Mouse (Mus musculus): ENCODE measurements at regions not wholly inside any gene's neighbourhood (a gene's known extent, or its start where the extent isn't known, plus 50 kb on each side); places are given as distances from the start of the nearest gene placed in this dataset.

- no peak for DNase-seq (ENCODE audit: low spot score in 2 of 2)
Measured at GRCm38 (mm10) chr7:74907391-74907790, 352.8 kb upstream of the Slco3a1 start.

DNA sequence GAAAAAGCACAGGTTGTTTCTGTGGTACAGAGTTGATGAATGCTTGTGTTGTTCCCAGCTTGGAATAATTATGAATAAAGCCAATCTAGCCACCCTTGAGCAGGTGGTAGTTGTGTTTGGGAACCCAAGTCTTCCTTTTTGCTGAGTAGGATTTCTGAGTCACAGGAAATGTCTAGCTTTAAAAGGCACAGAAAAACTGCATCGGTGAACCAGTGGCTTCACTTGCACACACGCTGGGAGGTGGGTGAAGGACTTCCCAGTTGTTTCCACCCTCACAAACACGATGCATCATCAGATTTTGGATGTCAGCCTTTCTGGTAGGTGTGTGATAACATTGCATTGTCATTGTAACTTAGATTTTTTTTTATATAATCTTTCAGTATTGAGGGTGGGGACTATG lies 322.9 kb upstream of the Slco3a1 start:
- DNase-seq (ENCODE audit: low spot score in 2 of 2) = peak; percentile 38 to 44

DNA sequence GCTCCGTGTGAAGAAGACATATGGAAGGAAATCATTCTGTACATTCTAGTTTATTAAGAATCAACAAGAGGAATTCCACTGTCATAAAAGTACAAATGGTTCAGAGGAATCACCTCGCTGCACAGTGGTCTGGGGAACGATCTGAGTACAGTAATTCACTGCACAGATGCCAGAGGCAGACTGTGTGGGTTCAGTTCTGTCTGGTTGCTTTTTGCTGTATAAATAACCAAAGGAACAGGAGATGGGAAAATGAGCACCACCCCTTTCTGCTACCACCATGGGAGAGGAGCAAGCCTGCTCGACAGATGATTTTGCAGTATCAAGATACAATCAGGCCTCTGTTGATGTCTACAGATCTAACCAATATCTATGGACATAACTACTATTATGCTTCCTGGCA lies 322.1 kb upstream of the Slco3a1 start:
- peak; percentile 27 to 36 for DNase-seq (ENCODE audit: low spot score in 2 of 2)

GRCm38 (mm10) chr7:74870250-74870649 lies 315.7 kb upstream of the Slco3a1 start:
- DNase-seq (ENCODE audit: low spot score in 2 of 2) = no peak

GRCm38 (mm10) chr7:74862727-74863126 lies 308.1 kb upstream of the Slco3a1 start:
- DNase-seq (ENCODE audit: low spot score in 2 of 2) = no peak

GRCm38 (mm10) chr7:74844306-74844929 lies 289.8 kb upstream of the Slco3a1 start:
- DNase-seq (ENCODE audit: low spot score in 2 of 2) = no peak

DNA sequence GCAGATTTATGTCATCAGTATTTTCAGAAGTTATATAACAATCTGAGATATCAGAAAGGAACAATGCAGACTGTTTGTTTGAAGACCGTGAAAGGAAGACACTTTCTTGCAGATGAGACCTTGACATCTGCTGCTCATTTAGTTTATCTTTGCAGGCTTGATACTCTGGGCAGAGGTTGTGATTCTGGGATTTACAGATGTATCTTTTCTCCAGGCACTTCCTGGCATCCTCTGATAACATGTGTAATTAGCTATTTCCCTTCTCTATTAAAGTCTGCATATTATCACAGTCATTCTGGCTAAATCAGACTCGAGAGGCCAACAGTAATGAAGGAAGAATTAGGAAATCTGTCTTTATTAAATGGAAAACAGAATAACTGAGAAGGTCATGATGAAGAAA lies 268.7 kb upstream of the Slco3a1 start:
- DNase-seq (ENCODE audit: low spot score in 2 of 2) = no peak

GRCm38 (mm10) chr7:74793241-74793640 lies 238.7 kb upstream of the Slco3a1 start:
- peak in 1 of 2 experiments; percentile 3 for DNase-seq (ENCODE audit: low spot score in 2 of 2)

DNA sequence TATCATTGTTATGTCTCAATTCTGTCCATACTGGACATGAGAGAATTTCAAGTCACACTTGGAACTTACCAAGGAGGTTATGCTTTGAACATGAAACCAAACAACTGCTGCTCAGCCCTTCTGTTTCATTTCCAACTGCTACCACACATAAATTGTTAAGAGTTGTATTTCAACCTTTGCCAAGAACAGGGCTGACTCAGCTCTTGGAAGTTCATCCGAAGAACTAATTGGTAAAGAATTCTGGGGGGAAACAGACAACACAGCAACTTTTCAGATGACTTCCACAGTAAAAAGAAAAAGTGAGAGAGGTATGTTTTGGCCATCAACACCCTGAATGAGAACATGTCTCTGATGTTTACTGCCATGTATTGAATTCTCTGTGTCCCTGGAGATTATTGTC lies 234.1 kb upstream of the Slco3a1 start:
- DNase-seq (ENCODE audit: low spot score in 2 of 2) = no peak

GRCm38 (mm10) chr7:74771435-74772406 lies 217.1 kb upstream of the Slco3a1 start:
- no peak for DNase-seq (ENCODE audit: low spot score in 2 of 2)

DNA sequence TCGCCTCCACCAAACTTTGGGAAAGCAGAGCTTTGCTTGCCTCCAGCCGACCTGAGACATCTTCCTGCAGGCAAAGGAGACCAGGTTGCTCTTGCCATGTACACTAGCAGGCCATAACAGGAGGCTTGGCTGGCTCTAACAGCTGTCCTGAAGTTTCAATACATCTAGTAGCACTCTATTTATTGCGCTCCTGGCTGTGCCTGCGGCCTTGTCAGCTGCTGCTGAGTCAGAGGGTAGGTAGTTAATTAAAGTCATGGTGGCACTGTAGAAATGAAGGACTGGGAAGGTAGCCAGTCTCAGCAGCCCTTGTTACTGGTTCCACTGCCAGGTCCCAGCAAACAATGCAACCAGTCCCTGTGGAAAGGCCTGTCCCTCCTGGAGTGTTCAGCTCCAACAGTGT lies 212.0 kb upstream of the Slco3a1 start:
- DNase-seq (ENCODE audit: low spot score in 2 of 2) = no peak

DNA sequence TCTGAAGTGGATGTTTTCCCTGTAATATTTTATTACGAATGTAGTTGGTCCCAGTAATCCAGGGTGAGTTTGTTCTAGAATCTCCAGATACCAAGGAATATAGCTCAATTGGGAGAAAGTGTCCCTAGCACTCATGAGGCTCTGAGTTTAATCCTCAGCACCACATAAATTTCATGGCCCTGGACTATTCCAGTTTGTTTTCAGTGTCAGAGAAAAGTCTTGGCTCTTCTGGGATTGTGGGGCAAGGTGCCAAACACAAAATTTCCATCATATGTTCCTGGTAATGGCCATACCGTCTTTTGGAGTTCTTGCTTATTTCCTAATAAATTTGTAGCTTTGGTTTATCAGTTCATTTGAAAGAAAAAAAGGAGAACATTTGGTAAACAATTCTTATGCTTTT lies 202.9 kb upstream of the Slco3a1 start:
- no peak for DNase-seq (ENCODE audit: low spot score in 2 of 2)

GRCm38 (mm10) chr7:74747704-74748103 lies 193.1 kb upstream of the Slco3a1 start:
- DNase-seq (ENCODE audit: low spot score in 2 of 2) = no peak

GRCm38 (mm10) chr7:74734941-74735340 lies 180.4 kb upstream of the Slco3a1 start:
- no peak for DNase-seq (ENCODE audit: low spot score in 2 of 2)

DNA sequence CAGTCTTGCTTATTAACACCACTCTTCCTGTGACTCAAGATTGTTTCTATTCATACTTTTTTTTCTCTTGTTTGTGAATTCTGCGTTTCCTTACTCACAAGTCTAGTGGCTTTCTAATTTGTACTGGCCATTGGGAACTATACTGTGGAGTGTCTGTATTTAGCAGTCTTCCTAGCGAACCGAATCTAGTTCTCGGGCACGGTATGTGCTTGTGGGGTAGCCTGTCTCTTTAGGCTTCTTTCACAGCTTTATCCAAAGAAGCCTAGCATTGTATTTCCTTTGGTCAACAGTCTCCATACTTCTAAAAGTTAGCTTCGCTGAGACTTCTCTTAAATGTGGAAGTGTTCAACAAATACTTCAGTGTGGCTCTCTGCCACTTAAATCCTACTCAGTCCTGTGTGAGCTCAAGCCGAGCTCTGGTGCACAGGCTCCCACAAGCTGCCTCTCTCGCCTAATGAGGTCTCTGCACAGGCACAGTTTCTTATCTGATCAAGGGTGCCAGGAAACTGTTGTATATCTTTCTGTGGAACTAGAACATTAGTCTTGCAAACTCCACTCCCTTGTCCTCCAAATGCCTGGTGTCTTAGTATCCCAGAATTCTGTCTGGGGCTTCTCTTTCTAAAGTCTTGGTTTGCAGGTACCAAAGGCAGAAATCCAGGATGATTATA lies 171.9 kb upstream of the Slco3a1 start:
- DNase-seq (ENCODE audit: low spot score in 2 of 2) = no peak

DNA sequence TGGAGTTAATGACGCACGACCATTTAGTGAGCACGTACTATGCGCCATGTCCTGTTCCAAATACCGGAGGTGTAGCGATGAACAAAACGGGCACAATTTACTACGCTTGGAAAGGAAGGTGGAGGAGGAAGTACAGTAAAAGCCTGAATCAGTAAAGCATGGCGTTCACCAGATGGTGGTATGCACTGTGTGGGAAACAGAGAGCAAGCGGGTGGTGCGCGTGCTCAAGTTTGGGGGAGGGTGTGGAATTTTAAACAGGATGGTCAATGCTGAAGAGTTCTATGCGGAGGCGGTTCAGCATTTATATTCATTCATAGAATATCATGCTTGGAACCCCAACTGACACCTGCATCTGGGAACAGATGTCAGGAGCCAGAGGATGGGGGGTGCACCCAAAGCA lies 164.7 kb upstream of the Slco3a1 start:
- DNase-seq (ENCODE audit: low spot score in 2 of 2) = peak; percentile 73 to 79

DNA sequence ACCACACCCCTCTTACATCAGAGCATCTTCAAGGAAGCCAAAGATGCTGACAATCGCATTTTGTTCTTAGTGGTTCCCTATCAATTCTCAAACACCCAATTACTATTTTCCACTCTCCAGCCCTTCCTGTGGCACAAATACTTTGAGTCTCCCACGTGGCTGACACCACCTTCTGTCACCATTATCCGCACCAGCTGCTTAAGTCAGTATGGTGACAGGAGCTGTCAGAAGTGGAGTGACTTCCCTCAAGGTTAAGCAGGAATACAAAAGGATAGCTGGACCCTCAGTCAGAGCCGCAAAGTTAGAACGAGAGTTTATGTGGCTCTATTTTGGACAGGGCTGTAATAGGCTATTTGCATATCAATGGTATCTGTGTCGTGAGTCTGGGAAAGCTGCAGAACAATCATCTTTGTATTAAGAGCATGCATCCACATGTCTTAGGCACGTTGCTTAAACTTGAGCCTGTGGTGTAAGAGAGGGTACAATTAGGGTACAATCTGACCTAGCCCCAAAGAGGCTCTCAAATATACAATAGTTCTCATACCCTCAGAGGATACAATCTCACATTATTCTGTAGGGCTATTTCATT lies 155.5 kb upstream of the Slco3a1 start:
- DNase-seq (ENCODE audit: low spot score in 2 of 2) = peak in 1 of 2 experiments; percentile 4

DNA sequence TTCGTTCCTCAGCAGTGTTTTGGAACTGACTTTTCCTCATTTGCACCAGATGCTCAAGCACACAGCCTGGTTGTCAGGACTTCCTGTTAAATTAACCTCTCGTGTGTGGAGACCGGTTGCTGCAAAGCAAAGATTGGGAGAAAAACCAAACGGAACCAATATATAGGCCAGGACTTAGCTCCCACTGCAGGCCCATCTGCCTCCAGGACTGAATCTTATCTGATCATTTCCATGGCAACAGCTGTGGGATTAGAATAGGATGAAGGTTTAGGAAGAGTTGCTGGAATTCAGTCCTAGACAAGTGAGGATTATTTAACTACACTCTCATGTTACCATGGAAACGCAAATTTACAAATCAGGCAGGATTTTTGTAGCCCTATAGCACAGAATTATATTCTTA lies 154.4 kb upstream of the Slco3a1 start:
- DNase-seq (ENCODE audit: low spot score in 2 of 2) = peak; percentile 16 to 40

DNA sequence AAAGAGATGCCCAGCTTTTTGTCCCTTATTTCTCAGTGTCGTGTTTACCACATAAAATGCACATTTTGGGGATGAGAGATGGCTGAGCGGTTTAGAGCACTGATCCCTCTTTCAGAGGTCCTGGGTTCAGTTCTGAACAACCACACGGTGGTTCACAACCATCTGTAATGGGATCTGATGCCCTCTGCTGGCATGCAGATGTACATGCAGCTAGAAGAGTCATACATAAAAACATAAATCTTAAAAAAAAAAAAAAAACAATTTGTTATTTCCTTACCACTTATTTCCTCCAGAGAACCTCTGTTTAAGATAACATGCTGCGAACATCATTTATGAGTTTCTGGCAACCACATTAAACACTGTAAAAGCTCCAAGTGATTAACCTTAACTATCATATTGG lies 149.0 kb upstream of the Slco3a1 start:
- no peak for DNase-seq (ENCODE audit: low spot score in 2 of 2)

DNA sequence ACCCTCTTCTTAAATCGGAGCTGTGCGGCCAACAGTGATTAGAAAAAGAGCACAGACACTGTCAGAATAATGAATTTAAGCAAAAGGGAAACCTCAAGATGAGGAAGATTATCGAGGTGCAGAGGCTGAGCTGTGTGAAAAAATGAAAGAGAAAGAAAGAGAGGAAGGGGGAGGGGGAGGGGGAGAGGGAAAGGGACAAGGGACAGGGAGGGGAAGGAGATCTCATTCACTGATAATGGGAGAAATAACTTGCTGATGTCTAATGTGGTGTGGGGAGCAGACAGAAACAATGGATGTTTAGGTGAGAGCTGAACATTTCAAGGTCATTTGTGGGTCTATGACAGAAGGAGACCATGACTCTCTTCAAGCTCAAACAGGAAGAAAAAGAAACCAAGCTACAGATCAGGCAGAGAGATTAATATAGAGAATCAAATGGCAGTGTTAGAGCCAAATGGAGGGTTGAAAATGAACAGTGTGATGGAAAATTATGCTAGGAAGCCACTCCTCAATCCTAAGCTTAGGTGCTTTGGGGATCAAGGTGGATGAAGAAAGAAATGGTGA lies 143.3 kb upstream of the Slco3a1 start:
- no peak for DNase-seq (ENCODE audit: low spot score in 2 of 2)

DNA sequence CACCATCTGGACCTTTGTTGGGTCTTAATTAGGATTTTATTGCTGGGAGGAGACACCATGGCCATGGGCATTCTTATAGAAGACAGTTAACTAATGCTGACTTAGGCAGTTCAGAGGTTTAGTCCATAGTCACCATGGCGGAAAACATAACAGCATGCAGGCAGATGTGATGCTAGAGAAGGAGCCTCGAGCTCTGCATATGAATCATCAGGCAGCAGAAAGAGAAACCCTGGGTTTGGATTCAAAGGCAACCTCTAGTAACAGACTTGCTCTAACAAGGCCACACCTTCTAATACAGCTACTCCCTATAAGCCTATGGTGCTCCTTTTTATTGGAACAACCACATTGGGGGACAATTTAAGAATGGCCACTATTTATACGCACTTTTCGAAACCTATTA lies 141.7 kb upstream of the Slco3a1 start:
- DNase-seq (ENCODE audit: low spot score in 2 of 2) = no peak

GRCm38 (mm10) chr7:74693049-74693448 lies 138.5 kb upstream of the Slco3a1 start:
- DNase-seq (ENCODE audit: low spot score in 2 of 2) = no peak
